Comparison of ENCODE assay signal across 24 mouse cellular contexts in the genomic region with DNA sequence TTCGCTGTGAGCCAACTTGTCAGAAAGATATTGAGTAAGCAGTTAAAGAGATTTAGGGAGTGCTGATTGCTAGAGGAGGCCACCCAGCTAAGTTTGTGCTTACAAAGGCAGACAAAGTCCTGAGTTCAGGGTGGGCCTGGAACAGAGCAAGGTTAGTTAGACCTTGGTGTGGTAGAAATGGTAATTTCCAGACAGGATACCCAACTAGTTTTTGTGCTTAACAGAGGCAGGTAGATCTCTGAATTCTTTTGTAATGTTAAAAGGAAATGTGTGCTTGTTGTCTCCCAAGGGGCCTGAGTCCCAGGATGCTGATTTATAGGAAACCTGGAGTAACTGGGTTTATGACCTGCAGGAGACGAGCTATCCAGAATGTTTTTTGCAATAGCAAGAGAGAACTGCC. TPM values are rescaled to one million over a fixed set of nuclear protein-coding genes. Genes with fewer than 3 reads are reported as not detected.
DNase-seq lines count a peak whose midpoint lies in the region; ATAC-seq and TF ChIP-seq lines count a peak whose summit lies in the region.
"Had no signal": no experiment of that assay in that cellular context is flagged by ENCODE, and none has a peak within 500 bp of the region (broad histone marks: within the 10 kb centered on the region; RNA-seq: fewer than 3 reads in every experiment).

No protein-coding gene starts in this region.

- DNase-seq in ES-CJ7 (ENCODE audit: low read depth, low spot score) = peak; percentile 28
- peak; percentile 63 for DNase-seq in R1 (ENCODE audit: low read depth, low spot score)
- no peak for DNase-seq in urinary bladder, adult 2 months (ENCODE audit: low spot score)
- DNase-seq in right cerebral cortex, postnatal 36 days (ENCODE audit: low spot score in 2 of 2) = no peak
- DNase-seq: adrenal gland, adult 8-10 months; adrenal gland, postnatal 14 days; adrenal gland, postnatal 36 days; cerebellum, adult 11-12 months; cerebellum, adult 2 months; cerebellum, adult 9-10 months; cerebellum, postnatal 10 days; cerebellum, postnatal 25 days had no signal

- no peak for ATAC-seq in erythroblast, adult 5-6 weeks (replicated peaks; ENCODE audit: low FRiP score, poor library complexity, severe bottlenecking)
- ATAC-seq: activated CD4-positive, CD25-positive, alpha-beta regulatory T cell, adult 4 months; forebrain, embryonic 14.5 days; forebrain, embryonic 16.5 days; Patski had no signal

- no peak overlapping the region for H3K4me3 ChIP-seq in ES-Bruce4 (ENCODE audit: low read depth, low read length)
- H3K4me3 ChIP-seq: embryonic facial prominence, embryonic 10.5 days; embryonic facial prominence, embryonic 12.5 days; erythroblast, embryonic 14.5 days; forebrain, embryonic 10.5 days; forebrain, embryonic 12.5 days had no signal

- no peak for TF ChIP-seq POLR2A in ES-Bruce4 (IDR thresholded peaks at IDR 0.05; ENCODE audit: insufficient read depth, low read length)

- H3K27me3 ChIP-seq in ES-Bruce4 (ENCODE audit: control insufficient read depth, insufficient read depth, low read length, poor library complexity, severe bottlenecking) = no peaks in the 10 kb centered on the region
- H3K27me3 ChIP-seq: embryonic facial prominence, embryonic 12.5 days; forebrain, embryonic 12.5 days; Patski had no signal

- H3K36me3 ChIP-seq in ES-Bruce4 (ENCODE audit: control insufficient read depth, insufficient read depth, low read length, poor library complexity, severe bottlenecking) = no peaks in the 10 kb centered on the region

- no peak for TF ChIP-seq EP300 in ES-Bruce4 (IDR thresholded peaks at IDR 0.05; ENCODE audit: insufficient read depth, low read depth, low read length)

- no peak for TF ChIP-seq CTCF in ES-Bruce4 (IDR thresholded peaks at IDR 0.05; ENCODE audit: low read depth, low read length)

- H3K27ac ChIP-seq in ES-Bruce4 (ENCODE audit: insufficient read depth, low read length) = peak overlapping the region; percentile 36; the same call in 1 of the 2 replicates
- H3K27ac ChIP-seq: embryonic facial prominence, embryonic 10.5 days; embryonic facial prominence, embryonic 12.5 days; forebrain, embryonic 10.5 days; forebrain, embryonic 12.5 days had no signal

- H3K9me3 ChIP-seq in ES-Bruce4 (replicated peaks; ENCODE audit: control insufficient read depth, insufficient read depth, low read length, poor library complexity, severe bottlenecking) = no peaks in the 10 kb centered on the region
- H3K9me3 ChIP-seq: embryonic facial prominence, embryonic 10.5 days; embryonic facial prominence, embryonic 12.5 days; forebrain, embryonic 10.5 days; forebrain, embryonic 12.5 days; G1E had no signal

- no peak overlapping the region for H3K9ac ChIP-seq in ES-Bruce4 (ENCODE audit: low read depth, poor library complexity, severe bottlenecking)
- H3K9ac ChIP-seq: embryonic facial prominence, embryonic 12.5 days; forebrain, embryonic 12.5 days had no signal

- peaks cover 3% of the 10 kb centered on the region for H3K4me1 ChIP-seq in ES-Bruce4 (ENCODE audit: control insufficient read depth, insufficient read depth, low read length)
- H3K4me1 ChIP-seq: embryonic facial prominence, embryonic 10.5 days; embryonic facial prominence, embryonic 12.5 days; forebrain, embryonic 10.5 days; forebrain, embryonic 12.5 days had no signal

RNA-seq across cellular contexts. Expression of a gene that starts 52.6 kb away (rescaled TPM):
- 9.8 and 11.1 TPM in 2 replicates for polyA plus RNA-seq in ES-Bruce4 (2011; ENCODE audit: insufficient read depth, insufficient read length, low read depth, missing spikeins)
- polyA plus RNA-seq in urinary bladder, adult 2 months (2012; rRNA removed) = 94.2 and 104 TPM in 2 replicates
- 9.0 and 18.8 TPM in 2 replicates for total RNA-seq in erythroblast, adult 5-6 weeks (2015; ENCODE audit: low replicate concordance)
- 6.5 and 8.4 TPM in 2 replicates for total RNA-seq in erythroblast, adult 5-6 weeks (2017; ENCODE audit: low replicate concordance)

RNA-seq across cellular contexts. Expression of a gene that starts 52.7 kb away (rescaled TPM):
- polyA plus RNA-seq in ES-Bruce4 (2011; ENCODE audit: insufficient read depth, insufficient read length, low read depth, missing spikeins) = 18.0 and 26.2 TPM in 2 replicates
- 46.6 and 46.9 TPM in 2 replicates for polyA plus RNA-seq in urinary bladder, adult 2 months (2012; rRNA removed)
- total RNA-seq in erythroblast, adult 5-6 weeks (2015; ENCODE audit: low replicate concordance) = 2.7 and 4.2 TPM in 2 replicates
- 3.1 and 8.2 TPM in 2 replicates for total RNA-seq in erythroblast, adult 5-6 weeks (2017; ENCODE audit: low replicate concordance)

Comparison
In these comparisons a context has a peak if more than half of its experiments do, and no peak if none do; other contexts are left out.
1. DNase-seq: peak in ES-CJ7 (single experiment) and R1 (single experiment); none in urinary bladder, adult 2 months (single experiment) and right cerebral cortex, postnatal 36 days (0 of 2).